Mouse (Mus musculus) spleen, postnatal 10 days (tissue): ENCODE measurements at regions not wholly inside any gene's neighbourhood (a gene's known extent, or its start where the extent isn't known, plus 50 kb on each side); places are given as distances from the start of the nearest gene placed in this dataset.

ENCODE experiments used
- DNase-seq, 2 experiments: peaks; one replicate each; pipeline ENCODE4 v3.0.0; 2021 to 2022; ENCODE audit warnings: low spot score in 2 of 2

DNA sequence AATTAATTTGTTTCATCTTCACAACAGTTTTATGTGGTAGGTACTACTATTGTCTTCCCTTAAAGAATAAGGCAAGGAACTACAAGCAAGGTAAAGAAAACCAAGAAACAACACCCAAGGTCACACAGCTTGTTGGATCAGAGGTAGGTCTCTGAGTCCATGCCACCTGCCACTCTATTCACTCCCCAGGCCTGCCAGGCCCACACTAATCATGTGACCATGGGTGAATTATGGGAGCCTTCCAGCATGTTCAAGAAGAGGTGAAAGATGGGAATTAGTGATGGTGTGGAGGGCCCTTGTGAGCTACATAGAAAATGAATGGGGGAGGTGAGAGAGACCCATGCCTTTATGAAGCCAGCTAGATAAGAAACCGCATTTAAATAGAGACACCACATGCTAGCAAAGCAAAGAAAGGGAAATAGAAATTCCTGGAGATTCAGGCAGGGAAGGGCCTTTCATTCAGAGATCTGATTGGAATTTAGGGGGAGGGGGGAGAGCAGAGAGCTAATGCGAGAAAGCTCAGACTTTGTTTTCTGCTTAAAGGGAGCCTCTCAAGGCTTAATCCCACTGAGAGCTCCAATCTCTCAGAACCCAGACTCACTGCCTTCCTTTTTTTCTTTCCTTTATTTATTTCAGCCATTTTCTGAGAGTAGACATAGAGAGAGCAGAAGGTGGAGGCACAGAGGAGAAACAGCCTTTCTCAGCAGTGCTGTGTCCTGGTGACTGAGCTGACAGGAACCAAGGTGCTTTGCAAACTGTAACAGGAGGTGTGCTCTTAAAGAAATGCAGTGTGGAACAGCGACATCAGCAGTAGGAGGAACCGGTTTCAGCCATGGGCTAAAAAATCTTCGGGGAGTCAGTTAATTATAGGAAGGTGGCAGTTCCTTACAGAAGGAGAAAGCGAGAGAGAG lies 160.0 kb downstream of the Spata19 start:
- no peak for DNase-seq

GRCm38 (mm10) chr9:27557886-27558285 lies 161.3 kb downstream of the Spata19 start:
- no peak for DNase-seq

DNA sequence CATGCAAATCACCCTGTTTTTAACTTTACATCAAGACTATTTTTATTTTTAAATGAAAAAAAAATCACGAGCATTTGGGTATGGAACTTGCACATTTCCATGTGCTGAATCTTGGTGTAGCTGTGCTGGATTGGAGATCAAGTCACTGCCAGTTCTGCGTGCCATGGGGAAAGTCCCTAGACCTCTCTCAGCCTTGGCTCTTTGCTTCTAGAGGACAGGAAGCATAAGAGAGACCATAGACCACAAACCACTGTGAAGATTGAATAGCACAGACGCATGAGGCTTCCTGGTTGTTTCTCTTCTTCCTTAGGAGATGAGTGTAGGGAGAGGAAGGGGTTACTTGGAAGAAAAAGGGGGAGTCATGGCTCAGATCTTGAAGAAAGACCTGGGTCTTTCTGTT lies 161.7 kb downstream of the Spata19 start:
- DNase-seq: no peak

DNA sequence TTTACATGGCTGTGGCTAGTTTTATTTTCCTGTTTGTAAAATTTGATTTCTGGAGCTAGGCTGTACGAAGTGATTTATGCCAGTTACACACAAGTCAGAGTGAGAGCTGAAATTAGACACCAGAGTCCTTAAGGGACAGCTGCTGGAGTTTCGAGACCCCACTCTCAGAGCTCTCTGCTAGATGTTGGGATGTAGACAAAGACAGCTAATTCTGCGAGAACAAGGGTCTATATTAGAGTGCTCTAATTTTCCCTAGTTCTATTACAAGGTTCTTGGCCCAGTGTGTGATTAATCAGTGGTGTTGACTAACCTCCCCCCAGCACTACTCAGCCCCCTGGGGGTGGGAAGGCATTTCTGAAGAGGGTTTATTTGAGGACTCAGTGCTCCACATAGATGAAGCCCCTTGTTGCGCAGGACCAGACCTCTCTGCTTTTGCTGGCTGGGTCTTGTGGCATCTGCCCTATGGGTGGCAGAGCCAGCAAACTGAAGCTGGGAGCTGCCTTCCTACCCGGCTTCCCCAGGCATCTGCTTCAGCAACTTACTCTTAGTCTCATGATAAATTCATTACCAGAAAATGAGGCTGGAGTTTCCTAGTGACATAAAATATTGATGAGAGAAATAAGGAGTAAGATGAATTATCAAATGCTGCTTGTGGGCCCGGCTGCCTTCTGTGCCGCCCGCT lies 171.9 kb downstream of the Spata19 start:
- DNase-seq: no peak

DNA sequence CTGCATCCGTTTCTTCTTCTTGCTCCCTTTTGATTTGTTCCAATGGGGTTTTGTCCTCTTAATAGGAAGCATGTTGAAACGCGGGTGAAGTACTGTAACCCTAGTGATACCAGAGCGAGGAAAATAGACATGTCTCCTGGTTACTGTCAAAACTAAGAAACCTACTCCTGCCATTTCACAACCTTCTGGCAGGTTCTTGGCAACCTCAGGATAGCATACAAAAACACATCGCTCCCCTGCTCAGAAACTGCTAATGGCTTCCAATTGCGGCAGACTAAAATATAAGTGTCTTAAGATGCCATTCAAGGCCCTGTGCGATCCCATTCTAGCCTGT lies 172.4 kb downstream of the Spata19 start:
- DNase-seq: no peak

GRCm38 (mm10) chr9:27617096-27617839 lies 173.3 kb upstream of the Opcml start:
- DNase-seq: no peak

DNA sequence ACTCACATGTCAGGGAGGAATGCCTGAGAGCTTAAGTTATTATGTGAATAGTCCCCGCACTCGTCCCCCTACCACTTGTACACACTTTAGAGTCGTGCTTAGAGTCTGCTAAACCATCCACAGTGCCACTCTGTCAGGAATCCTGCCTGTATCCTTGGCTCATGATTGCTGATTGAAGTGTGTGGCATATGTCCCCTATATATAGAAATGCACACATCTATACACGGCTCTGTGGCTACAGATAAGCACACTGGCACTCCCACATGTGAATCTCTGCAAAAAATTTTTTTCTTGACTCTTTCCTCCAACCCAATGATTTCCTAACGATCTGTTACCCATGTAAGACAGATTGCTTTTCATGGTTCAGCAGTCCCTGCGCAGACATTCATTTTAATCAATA lies 155.7 kb upstream of the Opcml start:
- no peak for DNase-seq

GRCm38 (mm10) chr9:27640611-27641010 lies 150.0 kb upstream of the Opcml start:
- no peak for DNase-seq

- no peak for DNase-seq
Observed at GRCm38 (mm10) chr9:27643312-27643711, 147.3 kb upstream of the Opcml start.

- no peak for DNase-seq
Observed at GRCm38 (mm10) chr9:27643916-27644315, 146.7 kb upstream of the Opcml start.

DNA sequence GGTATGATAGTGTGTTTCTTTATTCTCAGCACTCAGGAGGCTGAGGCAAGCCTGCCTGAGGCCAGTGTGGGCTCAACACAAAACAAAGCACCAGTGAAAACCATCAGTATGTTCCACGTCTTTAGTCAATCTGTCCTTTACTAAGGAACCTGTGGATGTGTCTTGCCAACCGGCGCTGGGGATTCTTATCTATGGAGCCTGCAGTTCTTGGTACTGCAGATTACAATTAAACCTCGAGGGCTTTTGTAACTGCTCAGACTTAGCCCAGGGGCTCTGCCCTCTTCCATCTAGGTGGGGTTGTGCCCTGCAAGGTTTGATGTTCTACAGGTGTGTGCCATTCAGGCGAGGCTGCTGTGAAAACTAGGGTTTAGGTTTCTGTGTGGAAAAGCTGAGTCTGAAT lies 145.1 kb upstream of the Opcml start:
- no peak for DNase-seq

DNA sequence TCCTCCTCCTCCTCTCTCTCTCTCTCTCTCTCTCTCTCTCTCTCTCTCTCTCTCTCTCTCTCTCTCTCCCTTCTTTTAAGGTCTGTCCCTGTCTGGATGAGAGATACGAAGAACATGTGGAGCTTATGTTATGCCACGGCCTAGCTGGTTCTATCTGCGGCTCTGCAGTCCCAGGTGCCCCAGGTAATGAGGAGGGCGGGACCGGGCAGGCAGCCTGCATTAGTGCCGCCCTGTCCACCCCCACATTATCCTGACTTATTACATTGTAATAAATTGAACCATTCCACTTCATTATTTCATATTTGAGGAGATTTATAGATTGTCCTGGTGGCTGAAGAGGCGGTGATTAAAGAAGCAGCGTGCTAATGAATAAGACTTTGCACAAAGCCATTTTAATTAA lies 144.5 kb upstream of the Opcml start:
- DNase-seq: no peak

GRCm38 (mm10) chr9:27646956-27647355 lies 143.6 kb upstream of the Opcml start:
- no peak for DNase-seq

DNA sequence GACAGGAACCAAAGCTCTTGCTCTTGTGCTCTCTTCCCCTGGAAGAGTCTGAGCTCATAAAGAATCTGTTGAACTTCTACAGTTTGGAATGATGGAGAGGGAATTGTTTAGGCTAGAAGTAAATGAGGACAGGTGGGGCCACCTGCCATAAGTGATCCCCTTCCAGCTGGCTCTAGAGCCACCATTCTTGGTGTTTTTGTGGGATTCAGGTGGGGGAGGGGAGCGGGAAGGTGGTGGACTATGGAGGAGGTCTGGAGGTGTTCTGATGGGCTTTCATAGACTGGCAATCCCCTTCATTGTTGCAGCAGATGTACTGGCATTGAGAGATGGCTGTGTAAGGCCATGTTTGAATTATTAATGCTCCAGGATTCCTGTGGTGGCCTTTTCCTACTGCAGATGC lies 132.6 kb upstream of the Opcml start:
- no peak for DNase-seq

DNA sequence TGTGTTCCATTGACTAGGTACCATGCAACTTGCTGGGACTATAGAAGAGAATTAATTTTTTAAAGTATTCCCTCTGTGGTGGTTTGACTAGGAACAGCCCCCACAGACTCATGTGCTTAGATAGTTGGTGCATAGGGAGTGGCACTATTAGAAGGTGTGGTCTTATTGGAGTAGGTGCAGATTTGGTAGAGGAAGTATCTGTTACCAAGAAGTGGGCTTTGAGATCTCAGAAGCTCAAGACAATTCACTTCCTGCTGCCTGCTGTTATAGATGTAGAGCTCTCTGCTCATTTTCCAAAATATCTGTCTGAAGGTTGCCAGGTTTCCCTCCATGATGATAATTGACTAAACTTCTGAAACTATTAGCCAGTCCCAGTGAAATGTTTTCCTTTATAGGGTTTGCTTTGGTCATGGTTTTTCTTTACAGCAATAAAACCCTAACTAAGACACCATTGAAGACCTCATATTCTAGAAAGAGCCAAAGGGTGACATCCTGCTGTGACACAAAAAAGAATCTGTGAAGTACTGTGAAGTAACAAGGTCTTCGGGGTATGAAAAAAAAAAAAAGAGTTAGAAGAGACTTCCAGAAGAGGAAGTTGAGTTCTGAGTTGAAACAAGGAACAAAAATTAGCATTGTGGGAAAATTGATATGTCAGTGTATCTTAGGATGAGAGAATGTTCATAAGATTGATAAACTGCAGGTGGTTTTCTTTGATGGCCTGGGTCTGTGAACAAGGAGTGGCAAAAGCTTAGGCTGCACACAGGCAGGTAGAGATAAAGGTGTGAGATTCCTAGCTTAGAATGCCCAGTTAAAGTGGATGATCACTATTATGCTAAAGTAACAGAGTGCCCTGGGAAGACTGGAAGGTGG lies 128.9 kb upstream of the Opcml start:
- DNase-seq: no peak

DNA sequence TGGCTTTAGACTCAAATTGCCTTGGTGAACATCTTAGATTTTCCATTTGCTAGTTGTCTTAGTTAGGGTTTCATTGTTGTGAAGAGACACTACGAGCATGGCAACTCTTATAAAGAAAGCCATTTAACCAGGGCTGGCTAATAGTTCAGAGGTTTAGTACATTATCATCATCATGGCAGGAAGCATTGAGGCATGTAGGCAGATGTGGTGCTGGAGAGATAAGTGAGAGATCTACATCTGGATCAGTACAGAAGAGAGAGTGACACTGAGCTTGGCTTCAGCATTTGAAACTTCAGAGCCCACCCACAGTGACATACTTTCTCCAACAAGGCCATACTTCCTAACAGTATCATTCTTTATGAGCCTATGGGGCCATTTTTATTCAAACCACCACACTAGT lies 127.3 kb upstream of the Opcml start:
- no peak for DNase-seq

- DNase-seq: no peak
Observed at GRCm38 (mm10) chr9:27665659-27666058, 124.9 kb upstream of the Opcml start.

DNA sequence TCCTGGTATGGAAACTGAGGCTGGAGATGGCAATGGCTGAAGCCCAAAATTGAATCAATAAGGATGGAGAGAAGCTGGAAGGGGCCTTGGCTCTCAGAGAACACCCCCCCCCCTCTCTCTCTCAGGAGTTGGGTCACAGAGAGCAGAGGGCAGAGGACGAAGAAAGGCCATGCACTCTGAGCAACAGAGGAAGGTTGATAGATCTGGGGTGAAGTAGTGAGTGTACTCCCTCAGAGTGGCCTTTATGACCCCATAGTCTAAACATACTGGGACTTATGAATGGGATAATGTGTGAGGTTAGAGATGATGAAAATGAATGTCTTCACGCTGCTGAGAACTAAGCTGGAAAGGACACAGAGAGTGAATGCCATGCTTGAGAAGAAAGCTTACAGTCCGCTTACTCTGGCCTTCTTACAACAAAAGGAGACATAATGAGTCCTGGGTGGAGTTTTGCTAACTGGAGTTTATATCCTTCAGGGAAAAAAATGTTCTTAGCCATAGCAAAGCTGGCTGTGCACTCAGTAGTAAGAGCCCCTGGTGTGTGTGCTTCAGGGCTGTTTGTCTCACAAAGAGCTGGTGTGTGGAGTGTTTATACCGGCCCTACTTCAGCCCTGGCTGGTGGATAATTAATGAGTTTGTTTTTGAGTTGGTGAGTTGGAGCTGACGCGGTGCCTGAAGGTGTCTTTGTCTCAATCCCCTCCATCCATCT lies 120.4 kb upstream of the Opcml start:
- DNase-seq: no peak

- no peak for DNase-seq
Observed at GRCm38 (mm10) chr9:27685325-27685724, 105.2 kb upstream of the Opcml start.

- DNase-seq: no peak
Observed at GRCm38 (mm10) chr9:27691616-27692015, 99.0 kb upstream of the Opcml start.

GRCm38 (mm10) chr9:27692751-27693150 lies 97.8 kb upstream of the Opcml start:
- no peak for DNase-seq
